Mouse (Mus musculus) forebrain, embryonic 14.5 days (tissue): ENCODE measurements around the gene Gramd4. TPM values are rescaled to one million over a fixed set of nuclear protein-coding genes. Genes with fewer than 3 reads are reported as not detected.

Experiments used
- ATAC-seq: fragments of 200-750 bp; cut with Nextera tagmentation; 2 replicates; pipeline ENCODE4 v1.8.0; 2017; ENCODE audit warnings: mild to moderate bottlenecking, moderate library complexity
- DNase-seq: peaks from one replicate; pipeline ENCODE4 v3.0.0-alpha.2; 2015; ENCODE audit warnings: low spot score
- H3K27ac ChIP-seq: fragments of 300-500 bp; sonication (generic); 2 replicates; pipeline ENCODE4 v1.5.1; 2014; ENCODE audit warnings: low read depth, mild to moderate bottlenecking, control low read depth, low read length, moderate library complexity
- H3K27me3 ChIP-seq: fragments of 300-500 bp; sonication (generic); replicated peaks from 2 replicates; pipeline ENCODE4 v1.6.1; 2014; ENCODE audit warnings: low read length, control low read depth, mixed read lengths; ENCODE audit not compliant: control insufficient read depth, insufficient read depth
- H3K36me3 ChIP-seq: fragments of 300-500 bp; sonication (generic); 2 replicates; pipeline ENCODE4 v1.6.1; 2014; ENCODE audit warnings: low read length, control low read depth; ENCODE audit not compliant: control insufficient read depth, insufficient read depth
- H3K4me1 ChIP-seq: fragments of 300-500 bp; sonication (generic); 2 replicates; pipeline ENCODE4 v1.6.1; 2014; ENCODE audit warnings: antibody characterized with exemption, low read length, control low read depth; ENCODE audit not compliant: control insufficient read depth, insufficient read depth
- H3K4me2 ChIP-seq: fragments of 300-500 bp; sonication (generic); 2 replicates; pipeline ENCODE4 v1.6.1; 2014; ENCODE audit warnings: mild to moderate bottlenecking, control low read depth, low read length
- H3K4me3 ChIP-seq: fragments of 300-500 bp; sonication (generic); 2 replicates; pipeline ENCODE4 v1.5.1; 2014; ENCODE audit warnings: low read depth, low read length, control low read depth
- H3K9ac ChIP-seq: fragments of 300-500 bp; sonication (generic); 2 replicates; pipeline ENCODE4 v1.6.1; 2014; ENCODE audit warnings: mild to moderate bottlenecking, low read length, control low read depth, moderate library complexity
- H3K9me3 ChIP-seq: fragments of 300-500 bp; sonication (generic); replicated peaks from 2 replicates; pipeline ENCODE4 v1.6.1; 2016; ENCODE audit warnings: low read length, control low read depth, mixed read lengths; ENCODE audit not compliant: control insufficient read depth
- WGBS: fragments of 180-500 bp; shearing (Covaris S2); extraction: QIAGEN DNeasy Blood & Tissue Kit; methylation state at CpG from one replicate; pipeline ENCODE4 v1.1.7; 2014; 5-methylcytosine and 5-hydroxymethylcytosine counted together
- polyA plus RNA-seq: library from polyadenylated mRNA; unstranded; fragments of >200 nt; fragmentation: Nextera tagmentation; extraction: Ambion mirVana; gene quantifications from 2 replicates; pipeline ENCODE4 v1.2.1, GENCODE M21; 2014

Gramd4 gene
- polyA plus RNA-seq, 1 experiment from 2014 or later, result 20.7 TPM

GRCm38 (mm10) chr15:86061848-86062481 lies 4.5 kb downstream of the Gramd4 start:
- ATAC-seq (no peak), DNase-seq (no peak)
- Histone ChIP-seq H3K36me3 (no peaks in the 10 kb centered on the region), H3K4me2 (peak overlapping the region; percentile 94), H3K4me3 (no peak overlapping the region), H3K4me1 (peaks cover 42% of the 10 kb centered on the region), H3K27me3 (no peaks in the 10 kb centered on the region), H3K9ac (peak overlapping the region; percentile 32; the same call in 1 of the 2 replicates), H3K9me3 (no peaks in the 10 kb centered on the region), H3K27ac (no peak overlapping the region)
- WGBS, result 65% methylated on average over 6 of the region's 6 CpGs

GRCm38 (mm10) chr15:86064191-86064849 lies 6.8 kb downstream of the Gramd4 start:
- WGBS, result 91% methylated on average over 8 of the region's 8 CpGs
- no peak overlapping the region for H3K4me2 ChIP-seq
- H3K9me3 ChIP-seq, result no peaks in the 10 kb centered on the region
- no peak overlapping the region for H3K27ac ChIP-seq
- H3K36me3 ChIP-seq, result no peaks in the 10 kb centered on the region
- H3K9ac ChIP-seq, result no peak overlapping the region
- peaks cover 51% of the 10 kb centered on the region for H3K4me1 ChIP-seq
- no peak for DNase-seq
- ATAC-seq, result no peak
- H3K4me3 ChIP-seq, result no peak overlapping the region
- H3K27me3 ChIP-seq, result no peaks in the 10 kb centered on the region

- no peaks in the 10 kb centered on the region for H3K9me3 ChIP-seq
- no peaks in the 10 kb centered on the region for H3K36me3 ChIP-seq
- no peak overlapping the region for H3K4me3 ChIP-seq
- H3K27me3 ChIP-seq, result no peaks in the 10 kb centered on the region
- DNase-seq (no peak), ATAC-seq (no peak)
- H3K4me1 ChIP-seq, result peaks cover 51% of the 10 kb centered on the region
- H3K27ac ChIP-seq, result no peak overlapping the region
- H3K4me2 ChIP-seq, result no peak overlapping the region
- H3K9ac ChIP-seq, result no peak overlapping the region
- 97% methylated on average over 3 of the region's 3 CpGs for WGBS
Observed at GRCm38 (mm10) chr15:86064850-86065229, 7.3 kb downstream of the Gramd4 start.

GRCm38 (mm10) chr15:86065367-86065766 lies 7.9 kb downstream of the Gramd4 start:
- no peak overlapping the region for H3K27ac ChIP-seq
- H3K4me2 ChIP-seq, result no peak overlapping the region
- WGBS, result 96% methylated on average over 4 of the region's 4 CpGs
- no peak overlapping the region for H3K9ac ChIP-seq
- ATAC-seq (no peak), DNase-seq (no peak)
- no peaks in the 10 kb centered on the region for H3K36me3 ChIP-seq
- H3K4me3 ChIP-seq, result no peak overlapping the region
- H3K9me3 ChIP-seq, result no peaks in the 10 kb centered on the region
- H3K27me3 ChIP-seq, result no peaks in the 10 kb centered on the region
- peaks cover 51% of the 10 kb centered on the region for H3K4me1 ChIP-seq

GRCm38 (mm10) chr15:86066836-86067580 lies 9.5 kb downstream of the Gramd4 start:
- H3K4me3 ChIP-seq, result no peak overlapping the region
- H3K9ac ChIP-seq, result no peak overlapping the region
- ATAC-seq (no peak), DNase-seq (no peak)
- H3K27ac ChIP-seq, result no peak overlapping the region
- no peak overlapping the region for H3K4me2 ChIP-seq
- no peaks in the 10 kb centered on the region for H3K27me3 ChIP-seq
- no peaks in the 10 kb centered on the region for H3K36me3 ChIP-seq
- no peaks in the 10 kb centered on the region for H3K9me3 ChIP-seq
- H3K4me1 ChIP-seq, result peaks cover 44% of the 10 kb centered on the region
- WGBS, result 76% methylated on average over 14 of the region's 14 CpGs

GRCm38 (mm10) chr15:86067581-86067910 lies 10.1 kb downstream of the Gramd4 start:
- DNase-seq (no peak), ATAC-seq (no peak)
- Histone ChIP-seq H3K27me3 (no peaks in the 10 kb centered on the region), H3K9me3 (no peaks in the 10 kb centered on the region), H3K9ac (no peak overlapping the region), H3K4me3 (no peak overlapping the region), H3K36me3 (no peaks in the 10 kb centered on the region), H3K27ac (no peak overlapping the region), H3K4me2 (no peak overlapping the region), H3K4me1 (peaks cover 39% of the 10 kb centered on the region)
- WGBS, result 79% methylated on average over 6 of the region's 6 CpGs

- Histone ChIP-seq H3K27me3 (no peaks in the 10 kb centered on the region), H3K4me3 (no peak overlapping the region), H3K4me1 (peaks cover 36% of the 10 kb centered on the region), H3K9ac (no peak overlapping the region), H3K36me3 (no peaks in the 10 kb centered on the region), H3K9me3 (no peaks in the 10 kb centered on the region), H3K27ac (no peak overlapping the region), H3K4me2 (no peak overlapping the region)
- no peak for DNase-seq
- WGBS, result 81% methylated on average over 4 of the region's 4 CpGs
- ATAC-seq, result no peak
Observed at GRCm38 (mm10) chr15:86067941-86068495, 10.5 kb downstream of the Gramd4 start.

DNA sequence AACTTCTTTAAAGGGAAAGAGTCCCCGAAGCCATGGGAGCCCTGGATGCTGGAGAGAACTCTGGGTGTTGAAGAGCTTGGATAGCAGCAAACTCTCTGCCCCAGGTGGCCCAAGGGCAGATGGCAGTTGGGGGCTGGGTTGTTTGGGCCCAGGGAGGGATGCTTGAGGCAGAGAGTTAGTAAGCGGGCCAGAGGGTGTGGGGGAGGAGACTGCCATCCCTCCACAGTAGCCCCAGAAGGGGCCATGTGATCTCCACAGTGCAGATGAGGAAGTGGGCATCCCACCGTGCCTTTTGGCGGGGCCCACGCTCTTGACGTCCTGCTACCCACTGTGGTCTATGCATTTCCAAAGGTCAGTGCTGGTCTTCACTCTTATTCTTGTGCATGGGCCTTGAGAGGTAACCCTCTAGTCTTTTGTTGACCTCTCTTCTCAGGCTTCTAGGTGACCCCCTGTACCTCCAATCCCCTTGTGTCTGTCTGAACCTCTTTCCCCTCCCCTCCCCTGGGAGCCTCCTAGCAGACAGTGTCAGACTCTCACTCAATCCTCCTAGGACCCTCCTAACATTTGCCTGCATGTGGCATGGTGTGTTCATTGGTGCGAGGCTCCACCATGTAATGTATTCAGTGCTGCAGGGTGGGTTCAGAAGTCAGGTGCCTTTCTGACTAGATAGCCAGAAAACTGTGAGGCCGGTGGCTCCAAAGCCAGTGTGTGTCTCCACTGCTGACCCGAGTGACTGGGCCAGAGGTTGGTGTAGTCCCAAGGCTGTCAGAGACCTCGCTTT lies 11.7 kb downstream of the Gramd4 start:
- no peak for DNase-seq
- Histone ChIP-seq H3K36me3 (no peaks in the 10 kb centered on the region), H3K4me2 (no peak overlapping the region), H3K9ac (no peak overlapping the region), H3K4me1 (peaks cover 36% of the 10 kb centered on the region), H3K27ac (peak overlapping the region; percentile 39; the same call in 1 of the 2 replicates), H3K9me3 (no peaks in the 10 kb centered on the region), H3K4me3 (no peak overlapping the region), H3K27me3 (no peaks in the 10 kb centered on the region)
- 87% methylated on average over 10 of the region's 10 CpGs for WGBS
- no peak for ATAC-seq
